Mouse (Mus musculus) bone marrow, adult 2 months (tissue): ENCODE measurements around the gene Slc25a27. TPM values are rescaled to one million over a fixed set of nuclear protein-coding genes. Genes with fewer than 3 reads are reported as not detected.

Experiments
- H3K27ac ChIP-seq: fragments of 200-500 bp; 2 replicates; pipeline ENCODE4 v1.5.1; 2012; ENCODE audit warnings: low read depth, mild to moderate bottlenecking, control low read depth, inconsistent platforms, low read length; ENCODE audit not compliant: control insufficient read depth, poor library complexity, insufficient read depth
- H3K4me1 ChIP-seq: fragments of 200-500 bp; 2 replicates; pipeline ENCODE4 v1.6.1; 2011; ENCODE audit warnings: low read length; ENCODE audit not compliant: control insufficient read depth, insufficient read depth
- H3K4me3 ChIP-seq: fragments of 200-500 bp; replicated peaks from 2 replicates; pipeline ENCODE3; 2011; ENCODE audit warnings: mild to moderate bottlenecking, low read depth, low read length, control low read depth; ENCODE audit not compliant: control insufficient read depth
- CTCF ChIP-seq: fragments of 200-500 bp; IDR thresholded peaks from 2 replicates; pipeline ENCODE4 v1.5.1; 2011; ENCODE audit warnings: low read length, control low read depth; ENCODE audit not compliant: control insufficient read depth, insufficient read depth
- POLR2A ChIP-seq: fragments of 200-500 bp; IDR thresholded peaks from 2 replicates; pipeline ENCODE4 v1.6.1; 2011; ENCODE audit warnings: low read depth, mild to moderate bottlenecking, control low read depth, low read length, borderline replicate concordance; ENCODE audit not compliant: control insufficient read depth
- WGBS: fragments of 180-500 bp; shearing (Covaris S2); methylation state at CpG from one replicate; pipeline ENCODE4 v1.1.7; 2018; 5-methylcytosine and 5-hydroxymethylcytosine counted together
- polyA plus RNA-seq: library from polyadenylated mRNA; stranded (reverse); fragments of >200 nt; gene quantifications from 2 replicates; pipeline ENCODE4 v1.2.4, GENCODE M21; 2011; ENCODE audit warnings: low replicate concordance; ENCODE audit not compliant: missing spikeins, insufficient read depth, insufficient read length

The Slc25a27 gene
- polyA plus RNA-seq, 1 experiment, result 3.2 TPM

DNA sequence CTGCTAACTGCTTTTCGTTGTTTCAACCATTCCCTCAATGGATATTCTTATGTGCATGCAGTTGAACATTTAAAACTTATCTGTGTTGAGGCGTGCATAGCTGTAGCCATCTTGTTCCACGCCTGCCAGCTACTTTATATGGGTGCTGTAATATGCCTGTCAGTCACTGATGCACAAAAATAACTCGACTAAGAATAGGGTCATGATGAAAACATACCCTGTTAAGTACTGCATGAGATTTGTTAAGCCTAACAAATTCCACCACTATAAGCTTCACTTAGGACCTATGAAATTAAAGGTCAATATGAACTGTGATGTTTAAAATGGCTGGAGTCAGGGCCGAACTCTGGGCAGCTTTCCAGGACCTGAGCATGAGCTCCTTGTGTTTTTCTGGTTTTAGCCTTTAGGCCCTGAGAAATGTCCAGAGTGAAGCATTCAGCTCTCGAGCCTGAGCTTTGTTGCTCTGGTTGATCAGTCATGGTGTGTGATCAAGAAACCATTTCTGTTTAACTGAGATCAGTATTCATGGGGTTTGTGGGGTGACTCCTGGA is 2.2 kb upstream of the Slc25a27 start:
- H3K4me1 ChIP-seq, result no peaks in the 10 kb centered on the region; the same call in 1 of the 2 replicates
- WGBS, result 77% methylated on average over 6 of the region's 6 CpGs
- no peak overlapping the region for H3K27ac ChIP-seq
- H3K4me3 ChIP-seq, result no peak overlapping the region
- TF ChIP-seq POLR2A, result no peak
- TF ChIP-seq CTCF, result no peak

DNA sequence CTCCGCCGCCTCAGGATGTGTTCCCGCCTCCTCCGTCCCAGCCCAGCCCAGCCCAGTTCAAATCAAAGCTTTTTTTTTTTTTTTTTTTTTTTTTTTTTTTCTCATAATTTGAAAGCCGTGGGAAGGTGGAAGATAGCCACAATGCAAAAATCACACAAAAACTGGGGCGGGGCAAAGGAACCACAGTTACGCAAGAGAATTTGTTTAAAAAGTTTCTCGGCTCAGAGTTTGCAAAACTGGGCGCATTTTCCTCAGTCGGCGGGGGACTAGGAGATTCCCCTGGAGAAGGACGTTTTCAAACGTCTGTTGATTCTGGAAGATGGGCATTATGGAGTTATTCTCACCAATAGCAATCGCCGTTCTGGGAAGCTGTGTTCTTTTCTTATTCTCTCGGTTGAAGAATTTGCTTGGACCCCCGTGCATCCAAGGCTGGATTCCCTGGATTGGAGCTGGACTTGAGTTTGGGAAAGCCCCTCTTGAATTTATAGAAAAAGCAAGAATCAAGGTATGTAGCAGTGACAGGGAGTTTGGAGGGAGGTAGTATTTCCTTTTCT is 353 bp upstream of the Slc25a27 start, which contains the start of gene Cyp39a1:
TSS of gene Cyp39a1 (plus strand) at position 136 of the 554 bp plus-strand sequence.
- H3K27ac ChIP-seq, result peak within 1 kb of the TSS; percentile 41; the same call in 1 of the 2 replicates
- WGBS, result 1% methylated on average over 17 of the region's 17 CpGs
- peak within 1 kb of the TSS; percentile 83 for H3K4me3 ChIP-seq
- TF ChIP-seq CTCF (no peak), POLR2A (no peak)
- no peaks in the 10 kb centered on the region; the same call in 1 of the 2 replicates for H3K4me1 ChIP-seq

DNA sequence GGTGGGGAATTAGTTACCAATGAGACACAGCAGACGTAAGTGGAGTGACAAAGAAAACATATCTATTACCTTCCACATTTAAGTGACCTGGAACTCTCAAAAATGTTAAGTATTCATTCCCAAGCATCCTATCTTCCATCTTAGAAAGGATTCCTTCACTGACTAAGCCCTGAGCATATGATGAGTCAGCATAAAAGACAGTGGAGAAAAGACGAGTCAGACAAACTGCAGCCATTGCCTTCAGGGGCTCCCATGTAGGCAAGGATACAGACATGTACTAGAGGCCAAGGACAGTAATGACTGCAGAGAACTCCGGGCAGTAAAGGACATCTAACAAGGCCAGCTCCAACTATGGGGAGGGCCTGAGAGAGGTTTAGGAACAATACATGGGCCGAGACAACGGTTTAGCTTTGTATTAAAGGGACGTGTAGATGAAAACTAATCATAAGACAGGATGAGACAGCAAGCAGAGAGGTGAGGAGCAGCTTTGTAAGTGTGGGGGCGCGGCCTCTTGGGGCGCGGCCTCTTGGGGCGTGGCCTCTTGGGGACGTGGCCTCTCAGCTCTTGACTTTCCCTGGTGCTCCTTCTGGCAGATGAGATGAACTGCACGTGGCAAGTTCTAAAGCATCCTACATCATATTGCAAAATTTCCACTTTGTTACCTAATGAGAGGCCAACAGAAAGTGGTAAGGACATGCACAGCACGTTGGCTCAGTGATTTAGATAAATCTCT is 15.5 kb downstream of the Slc25a27 start:
- WGBS, result 73% methylated on average over 14 of the region's 14 CpGs
- no peak for TF ChIP-seq CTCF
- TF ChIP-seq POLR2A, result no peak
- H3K4me1 ChIP-seq, result no peaks in the 10 kb centered on the region

DNA sequence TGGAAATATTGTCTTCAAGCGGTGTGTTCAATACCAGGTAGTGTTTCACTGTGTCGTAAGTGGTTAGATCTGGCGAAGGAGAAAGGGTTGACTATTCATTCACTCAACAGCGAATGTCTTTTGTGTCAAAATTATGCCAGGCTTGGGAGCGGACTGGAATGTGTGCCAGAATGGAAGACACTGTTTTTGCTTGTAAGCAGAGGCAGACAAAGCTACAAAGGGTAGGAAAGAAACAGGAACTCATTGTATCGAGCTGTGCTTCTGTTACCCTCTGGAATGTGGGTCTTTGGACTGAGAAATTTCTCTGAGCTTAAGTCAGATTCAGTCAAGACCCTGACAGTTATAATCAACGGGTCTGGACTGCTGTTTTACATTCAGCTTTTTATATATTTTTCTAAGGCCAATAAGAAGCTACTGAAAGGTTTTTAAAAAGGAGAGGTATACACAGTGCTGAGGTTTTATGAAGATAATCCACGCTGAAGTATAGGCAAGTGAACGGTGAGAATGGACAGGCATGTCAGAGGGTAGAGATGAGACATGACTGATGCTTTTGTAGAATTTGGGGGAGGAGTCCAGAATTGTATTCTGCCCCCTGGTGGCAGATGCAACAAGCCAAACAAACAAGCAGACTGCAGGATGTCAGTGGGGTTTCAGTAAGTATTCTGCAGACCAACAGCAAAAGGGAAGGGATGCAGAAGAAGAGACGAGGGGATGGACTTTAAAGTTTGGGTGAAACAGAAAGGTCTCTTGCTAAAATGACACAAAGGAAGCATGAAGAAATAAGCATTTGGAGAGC is 17.2 kb downstream of the Slc25a27 start:
- Histone ChIP-seq H3K4me1 (no peaks in the 10 kb centered on the region), H3K27ac (no peak overlapping the region), H3K4me3 (no peak overlapping the region)
- 79% methylated on average over 10 of the region's 10 CpGs for WGBS
- no peak for TF ChIP-seq POLR2A
- peak; percentile 45; the same call in 1 of the 2 replicates for TF ChIP-seq CTCF

More for the DNA sequence above, 15.5 kb downstream of the Slc25a27 start:
- no peak overlapping the region for H3K27ac ChIP-seq
- H3K4me3 ChIP-seq, result no peak overlapping the region

DNA sequence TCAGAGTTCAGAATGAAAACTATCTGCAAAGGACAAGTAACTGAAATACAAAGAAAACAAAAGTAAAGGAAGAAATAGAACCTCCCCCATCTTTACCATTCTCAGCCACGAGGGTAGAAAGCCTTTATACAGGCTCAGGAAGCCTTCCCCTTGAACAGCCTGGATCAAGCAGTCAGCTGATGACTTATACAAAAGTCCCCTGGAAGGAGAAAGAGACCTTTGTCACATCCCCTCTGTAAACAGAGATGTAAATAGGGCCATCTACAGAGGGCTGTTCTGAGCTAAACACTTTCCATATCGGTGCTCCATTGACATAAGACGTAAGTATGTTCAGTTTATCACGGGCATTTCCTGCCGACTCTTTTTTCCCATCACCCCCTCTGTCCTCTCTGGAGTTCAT is 20.1 kb downstream of the Slc25a27 start:
- Histone ChIP-seq H3K4me1 (peaks cover 3% of the 10 kb centered on the region), H3K4me3 (no peak overlapping the region), H3K27ac (no peak overlapping the region)
- WGBS, result 80% methylated on average over 5 of the region's 5 CpGs
- TF ChIP-seq CTCF, result no peak
- TF ChIP-seq POLR2A, result no peak

DNA sequence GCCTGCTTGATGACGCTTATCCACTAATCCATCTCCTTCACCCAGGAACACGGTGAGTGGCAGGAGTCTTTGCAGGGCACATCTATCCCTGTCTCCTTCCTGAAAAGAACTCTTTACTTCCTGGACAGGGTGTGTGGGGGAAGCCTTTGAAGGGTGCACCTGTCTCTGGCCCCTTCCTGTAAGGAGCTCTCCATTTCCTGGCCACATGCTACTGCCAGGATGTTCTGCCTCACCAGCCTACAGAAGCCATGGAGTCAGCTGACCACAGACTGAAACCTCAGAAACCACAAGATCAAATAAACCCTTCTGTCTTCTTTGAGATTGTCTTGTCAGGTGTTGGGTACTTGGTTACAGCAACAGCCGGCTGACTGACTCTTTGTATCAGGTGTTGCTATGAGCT is 21.9 kb downstream of the Slc25a27 start:
- Histone ChIP-seq H3K4me1 (peaks cover 3% of the 10 kb centered on the region), H3K27ac (no peak overlapping the region), H3K4me3 (no peak overlapping the region)
- WGBS, result 49% methylated on average over 3 of the region's 3 CpGs
- TF ChIP-seq CTCF, result no peak
- no peak for TF ChIP-seq POLR2A

DNA sequence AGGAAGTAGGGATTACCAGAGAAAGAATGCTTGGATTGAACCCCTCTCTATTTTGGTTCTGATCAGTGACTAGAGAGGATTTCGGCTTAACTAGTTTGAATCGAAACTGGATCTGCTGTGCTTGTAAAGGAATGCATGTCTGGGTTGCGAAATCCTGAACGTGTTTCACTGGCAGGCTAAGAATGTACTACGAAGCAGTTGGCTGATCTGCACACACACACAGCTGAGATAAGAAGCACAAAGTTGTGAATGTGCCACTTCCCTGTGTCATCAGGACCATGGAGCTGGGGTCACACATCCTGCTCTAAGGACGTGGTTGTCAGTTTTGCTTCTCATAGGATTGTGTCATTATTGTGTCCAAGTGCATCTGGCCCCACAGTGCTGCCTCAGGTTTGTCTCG is 22.6 kb downstream of the Slc25a27 start:
- Histone ChIP-seq H3K27ac (no peak overlapping the region), H3K4me3 (no peak overlapping the region), H3K4me1 (peaks cover 3% of the 10 kb centered on the region)
- 30% methylated on average over 7 of the region's 7 CpGs for WGBS
- no peak for TF ChIP-seq CTCF
- no peak for TF ChIP-seq POLR2A

DNA sequence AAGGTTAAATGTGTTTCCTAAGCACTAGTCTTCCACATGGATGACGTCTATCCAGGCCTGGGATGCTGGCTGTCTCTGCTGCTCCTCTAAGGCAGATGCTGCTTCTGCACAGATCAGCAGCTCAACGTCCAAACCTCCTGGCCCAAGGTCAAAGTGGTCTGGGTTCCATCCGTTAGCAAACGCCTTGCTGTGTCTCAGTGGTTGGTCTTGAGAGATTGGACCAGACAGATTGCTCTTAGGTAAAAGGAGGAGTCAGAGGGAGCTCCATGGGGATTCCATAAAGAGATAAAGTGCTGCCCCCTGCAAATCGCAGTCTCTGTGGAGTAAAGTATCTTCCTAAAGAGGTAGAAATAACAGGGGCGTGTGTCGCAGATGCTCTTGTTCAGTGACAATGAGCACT is 23.8 kb downstream of the Slc25a27 start:
- no peak overlapping the region for H3K27ac ChIP-seq
- TF ChIP-seq CTCF (no peak), POLR2A (no peak)
- WGBS, result 87% methylated on average over 7 of the region's 7 CpGs
- peaks cover 3% of the 10 kb centered on the region for H3K4me1 ChIP-seq
- H3K4me3 ChIP-seq, result no peak overlapping the region
